Mouse (Mus musculus) limb, embryonic 14.5 days (tissue): ENCODE measurements around the gene Gm20388. TPM values are rescaled to one million over a fixed set of nuclear protein-coding genes. Genes with fewer than 3 reads are reported as not detected.
A peak's percentile ranks its signal among the peaks of the same experiment; 100 is the strongest.

Experiments
- ATAC-seq: fragments of 200-750 bp; cut with Nextera tagmentation; 2 replicates; pipeline ENCODE4 v1.8.0; 2017; ENCODE audit warnings: low read depth, moderate number of reproducible peaks, moderate TSS enrichment; ENCODE audit not compliant: low FRiP score
- DNase-seq: peaks from one replicate; pipeline ENCODE4 v3.0.0-alpha.2; 2015; ENCODE audit warnings: low spot score
- H3K27ac ChIP-seq: fragments of 300-500 bp; sonication (generic); replicated peaks from 2 replicates; pipeline ENCODE4 v1.5.1; 2014; ENCODE audit warnings: low read depth, mild to moderate bottlenecking, low read length, moderate library complexity, mixed read lengths
- H3K27me3 ChIP-seq: fragments of 300-500 bp; sonication (generic); 2 replicates; pipeline ENCODE4 v1.6.1; 2014; ENCODE audit warnings: low read length, mixed read lengths; ENCODE audit not compliant: control insufficient read depth, insufficient read depth
- H3K36me3 ChIP-seq: fragments of 300-500 bp; sonication (generic); 2 replicates; pipeline ENCODE4 v1.6.1; 2014; ENCODE audit warnings: mild to moderate bottlenecking, low read length, moderate library complexity, mixed read lengths; ENCODE audit not compliant: control insufficient read depth, insufficient read depth
- H3K4me1 ChIP-seq: fragments of 300-500 bp; sonication (generic); 2 replicates; pipeline ENCODE4 v1.6.1; 2014; ENCODE audit warnings: antibody characterized with exemption, low read length, mixed read lengths; ENCODE audit not compliant: control insufficient read depth, insufficient read depth
- H3K4me2 ChIP-seq: fragments of 300-500 bp; sonication (generic); replicated peaks from 2 replicates; pipeline ENCODE4 v1.6.1; 2014; ENCODE audit warnings: low read depth, mild to moderate bottlenecking, low read length, moderate library complexity; ENCODE audit not compliant: severe bottlenecking
- H3K4me3 ChIP-seq: fragments of 300-500 bp; sonication (generic); replicated peaks from 2 replicates; pipeline ENCODE4 v1.5.1; 2014; ENCODE audit warnings: low read length
- H3K9ac ChIP-seq: fragments of 300-500 bp; sonication (generic); 2 replicates; pipeline ENCODE4 v1.6.1; 2014; ENCODE audit warnings: mild to moderate bottlenecking, low read depth, low read length, moderate library complexity; ENCODE audit not compliant: severe bottlenecking
- H3K9me3 ChIP-seq: fragments of 300-500 bp; sonication (generic); 2 replicates; pipeline ENCODE4 v1.6.1; 2016; ENCODE audit warnings: low read length; ENCODE audit not compliant: control insufficient read depth
- POLR2A ChIP-seq: fragments of 200-500 bp; IDR thresholded peaks from 2 replicates; pipeline ENCODE4 v1.8.0; 2012; ENCODE audit warnings: inconsistent platforms, mild to moderate bottlenecking, moderate library complexity, borderline replicate concordance; ENCODE audit not compliant: insufficient read depth, insufficient read length; ENCODE audit errors: extremely low read depth
- WGBS: fragments of 180-500 bp; shearing (Covaris S2); extraction: QIAGEN DNeasy Blood & Tissue Kit; methylation state at CpG from one replicate; pipeline ENCODE4 v1.1.7; 2014; 5-methylcytosine and 5-hydroxymethylcytosine counted together
- polyA plus RNA-seq, 2 experiments: library from polyadenylated mRNA; depleted of rRNA in 1 of 2; stranded (reverse) in 1 of 2; unstranded in 1 of 2; fragments of >200 nt; fragmentation: Nextera tagmentation in 1 of 2; extraction: Ambion mirVana in 1 of 2; gene quantifications; 2 replicates each; pipeline versions ENCODE4 v1.2.1 to v1.2.3; 2012 to 2014

Gene Gm20388
- polyA plus RNA-seq, 2 experiments, result 1.9 to 49.9 TPM

DNA sequence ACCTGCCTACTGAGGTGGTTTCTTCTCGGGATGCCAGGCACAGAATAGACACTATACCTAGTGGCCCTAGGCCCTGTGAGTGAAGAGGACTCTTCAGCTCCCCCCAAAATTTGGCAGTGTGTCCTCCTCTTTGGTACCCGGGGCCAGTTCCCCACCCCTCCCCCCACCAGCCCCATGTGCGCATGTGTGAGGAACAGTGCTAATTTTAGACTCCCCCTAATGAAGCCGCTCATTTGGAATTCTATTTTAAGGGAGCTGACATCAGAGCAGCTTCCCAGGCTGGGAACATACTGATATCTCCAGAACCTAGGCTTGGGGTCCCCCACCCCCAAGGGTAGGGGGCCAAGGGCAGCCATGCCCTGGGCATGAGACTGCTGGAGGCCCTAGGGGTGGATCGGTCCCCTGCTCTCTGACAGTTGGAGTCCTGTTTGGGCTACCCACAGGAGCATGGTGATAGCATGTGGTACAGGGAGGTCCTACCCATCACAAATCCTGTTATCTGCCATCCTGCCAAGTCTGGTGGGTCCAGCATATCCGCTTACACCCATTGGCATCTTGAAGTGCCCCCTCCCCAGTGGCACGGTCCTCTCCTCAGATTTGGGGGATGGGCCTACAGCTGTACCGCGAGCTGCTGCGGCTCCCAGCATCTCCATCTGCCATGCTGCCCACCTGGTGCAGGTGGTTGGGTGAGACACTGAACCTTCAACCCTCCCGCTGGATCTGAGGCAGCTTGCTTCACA, 640.5 kb downstream of the Gm20388 start:
- no peaks in the 10 kb centered on the region for H3K27me3 ChIP-seq
- 66% methylated on average over 11 of the region's 11 CpGs for WGBS
- no peak for TF ChIP-seq POLR2A
- DNase-seq (no peak), ATAC-seq (no peak)
- no peak overlapping the region for H3K27ac ChIP-seq
- no peak overlapping the region for H3K4me3 ChIP-seq
- H3K9me3 ChIP-seq, result no peaks in the 10 kb centered on the region
- H3K4me1 ChIP-seq, result peaks cover 50% of the 10 kb centered on the region
- 0 out of 2 replicates have a peak, but pooled peaks cover 3% of the 10 kb centered on the region for H3K36me3 ChIP-seq
- H3K4me2 ChIP-seq, result no peak overlapping the region
- H3K9ac ChIP-seq, result 0 out of 2 replicates have a peak overlapping the region, but pooled peaks have one; percentile 2

DNA sequence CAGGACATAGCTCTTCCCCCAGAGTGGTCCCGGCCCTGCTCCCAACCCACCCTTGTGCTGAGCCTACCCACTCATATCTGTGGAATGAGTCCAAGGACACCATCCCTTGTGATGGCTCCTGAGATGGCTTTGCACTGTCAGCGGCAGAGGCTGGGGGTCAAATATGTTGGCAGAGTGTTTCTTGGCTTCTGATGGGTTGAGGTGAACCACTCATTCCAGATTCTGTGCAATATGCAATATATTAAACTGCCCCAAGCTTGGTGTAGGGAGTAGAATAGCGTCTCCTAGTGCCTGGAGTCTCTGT, 641.0 kb downstream of the Gm20388 start:
- ATAC-seq, result no peak

DNA sequence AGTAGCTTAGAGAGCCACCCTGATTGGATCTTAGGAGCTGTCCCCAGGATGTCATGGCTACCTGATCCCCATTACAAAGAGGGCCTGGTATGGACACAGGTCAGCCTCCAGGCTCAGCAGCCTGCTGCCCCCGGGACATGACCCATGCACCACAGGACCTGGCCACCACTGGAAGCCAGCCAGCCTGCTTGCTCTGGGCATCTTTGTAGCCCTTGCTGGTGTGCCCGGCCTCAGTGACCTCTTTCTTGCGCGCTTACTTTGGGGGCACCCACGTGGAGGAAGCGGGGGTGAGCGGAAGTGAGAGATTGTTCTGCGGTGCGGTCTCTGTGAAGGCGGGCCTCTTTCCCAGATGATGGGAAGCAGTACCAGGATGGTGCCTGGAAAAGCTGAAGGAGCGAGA, 641.9 kb downstream of the Gm20388 start:
- ATAC-seq (no peak), DNase-seq (no peak)
- H3K36me3 ChIP-seq, result 0 out of 2 replicates have a peak, but pooled peaks cover 3% of the 10 kb centered on the region
- no peak overlapping the region for H3K27ac ChIP-seq
- WGBS, result 87% methylated on average over 11 of the region's 11 CpGs
- H3K27me3 ChIP-seq, result no peaks in the 10 kb centered on the region
- H3K4me2 ChIP-seq, result no peak overlapping the region
- no peaks in the 10 kb centered on the region for H3K9me3 ChIP-seq
- H3K4me3 ChIP-seq, result no peak overlapping the region
- H3K4me1 ChIP-seq, result peaks cover 55% of the 10 kb centered on the region
- no peak for TF ChIP-seq POLR2A
- no peak overlapping the region for H3K9ac ChIP-seq

More for the DNA sequence above, 641.0 kb downstream of the Gm20388 start:
- Histone ChIP-seq H3K9me3 (no peaks in the 10 kb centered on the region), H3K4me2 (no peak overlapping the region), H3K27me3 (no peaks in the 10 kb centered on the region), H3K27ac (no peak overlapping the region), H3K36me3 (0 out of 2 replicates have a peak, but pooled peaks cover 3% of the 10 kb centered on the region), H3K9ac (no peak overlapping the region), H3K4me1 (peaks cover 54% of the 10 kb centered on the region), H3K4me3 (no peak overlapping the region)
- 82% methylated on average over 3 of the region's 3 CpGs for WGBS
- TF ChIP-seq POLR2A, result no peak
- DNase-seq, result no peak

DNA sequence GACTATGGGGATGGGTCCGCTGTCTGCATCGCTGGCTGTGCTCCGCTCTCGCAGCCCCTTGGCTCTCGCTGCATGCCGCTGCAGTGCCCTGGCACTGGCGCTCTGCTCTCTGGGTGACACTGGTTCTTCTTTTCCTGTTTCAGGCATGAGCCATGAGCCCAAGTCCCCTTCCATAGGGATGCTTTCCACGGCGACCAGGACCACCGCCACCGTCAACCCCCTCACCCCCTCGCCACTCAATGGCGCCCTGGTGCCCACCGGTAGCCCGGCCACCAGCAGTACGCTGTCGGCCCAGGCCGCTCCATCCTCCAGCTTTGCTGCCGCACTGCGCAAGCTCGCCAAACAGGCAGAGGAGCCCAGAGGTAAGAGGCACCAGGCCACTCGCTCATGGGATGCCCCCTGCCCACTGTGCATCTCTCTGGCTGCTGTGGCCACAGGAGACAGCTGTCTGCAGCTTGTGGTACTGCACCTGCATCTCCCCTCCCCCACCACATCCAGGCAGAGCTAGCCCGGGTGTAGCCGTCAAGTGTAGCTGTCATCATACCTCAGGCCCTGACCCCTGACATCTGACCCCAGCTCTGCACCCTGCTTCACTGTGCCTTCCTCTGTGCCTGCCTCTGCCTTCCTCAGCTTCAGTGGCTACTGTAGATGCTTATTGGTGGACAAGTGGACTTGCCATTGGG, 642.9 kb downstream of the Gm20388 start:
- TF ChIP-seq POLR2A, result no peak
- H3K36me3 ChIP-seq, result 0 out of 2 replicates have a peak, but pooled peaks cover 4% of the 10 kb centered on the region
- no peak for ATAC-seq
- no peak overlapping the region for H3K9ac ChIP-seq
- H3K4me1 ChIP-seq, result peaks cover 49% of the 10 kb centered on the region
- 84% methylated on average over 22 of the region's 24 CpGs for WGBS
- no peaks in the 10 kb centered on the region for H3K9me3 ChIP-seq
- no peaks in the 10 kb centered on the region for H3K27me3 ChIP-seq
- DNase-seq, result no peak
- H3K27ac ChIP-seq, result no peak overlapping the region
- no peak overlapping the region for H3K4me3 ChIP-seq
- H3K4me2 ChIP-seq, result no peak overlapping the region

DNA sequence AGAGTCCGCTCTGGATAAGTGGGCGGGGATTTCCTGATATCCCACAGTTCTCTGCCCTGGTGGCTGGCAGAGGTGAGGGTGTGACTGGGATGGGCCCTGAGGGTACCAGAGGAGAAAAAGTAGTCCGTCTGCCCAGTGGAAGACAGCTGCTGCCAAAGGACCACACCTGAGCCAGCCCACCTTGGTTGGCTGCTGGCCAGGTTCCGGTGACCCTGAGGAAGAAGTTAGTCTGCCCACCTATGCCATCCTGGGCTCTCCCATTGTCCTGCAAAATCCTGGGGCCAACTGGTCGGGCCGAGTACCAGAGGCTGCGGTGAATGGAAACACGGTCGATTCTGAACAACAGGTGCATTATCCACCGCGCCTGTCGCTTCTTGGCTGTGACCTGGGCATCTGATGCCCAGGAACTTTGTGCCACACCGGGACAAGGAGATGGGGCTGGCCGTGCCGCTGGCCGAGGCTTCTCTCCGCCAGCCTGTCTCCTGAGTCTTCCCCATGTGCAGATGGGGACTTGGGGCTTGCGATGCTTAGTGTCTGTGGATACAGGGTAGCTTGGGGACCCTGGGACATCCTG, 643.9 kb downstream of the Gm20388 start:
- H3K4me3 ChIP-seq, result no peak overlapping the region
- H3K9me3 ChIP-seq, result no peaks in the 10 kb centered on the region
- no peak overlapping the region for H3K4me2 ChIP-seq
- DNase-seq (no peak), ATAC-seq (no peak)
- no peak overlapping the region for H3K27ac ChIP-seq
- no peaks in the 10 kb centered on the region for H3K27me3 ChIP-seq
- no peak for TF ChIP-seq POLR2A
- WGBS, result 92% methylated on average over 17 of the region's 18 CpGs
- peaks cover 46% of the 10 kb centered on the region for H3K4me1 ChIP-seq
- no peak overlapping the region for H3K9ac ChIP-seq
- 0 out of 2 replicates have a peak, but pooled peaks cover 10% of the 10 kb centered on the region for H3K36me3 ChIP-seq
